Mouse (Mus musculus) megakaryocyte progenitor cell, adult 5-6 weeks (primary cell): Measurements from ENCODE around the gene Gm20825. TPM values are rescaled to one million over a fixed set of nuclear protein-coding genes. Genes with fewer than 3 reads are reported as not detected.
"Not testable (repeated sequence)": the region's sequence is repeated elsewhere in the genome, so short reads cannot be mapped to it uniquely, and the experiment has no call there.

Source experiments
- ATAC-seq: replicated peaks from 2 replicates; pipeline ENCODE4 v1.8.0; 2016; ENCODE audit warnings: mild to moderate bottlenecking, moderate TSS enrichment, inconsistent platforms; ENCODE audit not compliant: poor library complexity
- total RNA-seq, 2 experiments: library from RNA; stranded (forward) in 1 of 2; stranded (reverse) in 1 of 2; fragments of 157-497, 149-512 nt in 1 of 2; fragments of 200-1000 nt in 1 of 2; gene quantifications; 2 replicates each; pipeline versions ENCODE4 v1.2.3 to v1.2.4; 2015 to 2017

Gene Gm20825
- total RNA-seq (2015) (not detected in 2 replicates), total RNA-seq (2017) (not detected in 2 replicates)

- ATAC-seq, result not testable (repeated sequence)
Measured at GRCm38 (mm10) chrY:8071407-8071806, at the start of gene Gm20825. Gene Gm20825, minus strand, starts transcription at chrY:8071507.

Other genes with a start within 250 kb of the Gm20825 start
- gene Gm29049, start 74.3 kb downstream of the Gm20825 start, total RNA-seq (2015), result not detected in 2 replicates
- gene Gm29049, start 74.3 kb downstream of the Gm20825 start, total RNA-seq (2017), result not detected in 2 replicates
- not detected in 2 replicates for gene Gm20824, start 186.4 kb upstream of the Gm20825 start, total RNA-seq (2015)
- gene Gm20824, start 186.4 kb upstream of the Gm20825 start, total RNA-seq (2017), result not detected in 2 replicates